Mouse (Mus musculus) neural tube, embryonic 15.5 days (tissue): Measurements from ENCODE around the gene Anp32e. TPM values are rescaled to one million over a fixed set of nuclear protein-coding genes. Genes with fewer than 3 reads are reported as not detected.
"Not testable (repeated sequence)": the region's sequence is repeated elsewhere in the genome, so short reads cannot be mapped to it uniquely, and the experiment has no call there.

Experiments used
- ATAC-seq: fragments of 200-750 bp; cut with Nextera tagmentation; 2 replicates; pipeline ENCODE4 v1.8.0; 2017; ENCODE audit warnings: mild to moderate bottlenecking, moderate TSS enrichment, moderate library complexity; ENCODE audit not compliant: low FRiP score
- H3K27ac ChIP-seq: fragments of 300-500 bp; sonication (generic); replicated peaks from 2 replicates; pipeline ENCODE4 v1.5.1; 2015; ENCODE audit warnings: mild to moderate bottlenecking, inconsistent platforms
- H3K27me3 ChIP-seq: fragments of 300-500 bp; sonication (generic); replicated peaks from 2 replicates; pipeline ENCODE4 v1.6.1; 2015; ENCODE audit warnings: inconsistent platforms
- H3K36me3 ChIP-seq: fragments of 300-500 bp; sonication (generic); 2 replicates; pipeline ENCODE4 v1.6.1; 2015; ENCODE audit warnings: inconsistent platforms
- H3K4me1 ChIP-seq: fragments of 300-500 bp; sonication (generic); 2 replicates; pipeline ENCODE4 v1.6.1; 2015; ENCODE audit warnings: inconsistent platforms
- H3K4me2 ChIP-seq: fragments of 300-500 bp; sonication (generic); 2 replicates; pipeline ENCODE4 v1.6.1; 2015; ENCODE audit warnings: inconsistent platforms, mild to moderate bottlenecking, moderate library complexity
- H3K4me3 ChIP-seq: fragments of 300-500 bp; sonication (generic); replicated peaks from 2 replicates; pipeline ENCODE4 v1.5.1; 2015; ENCODE audit warnings: mild to moderate bottlenecking, inconsistent platforms
- H3K9ac ChIP-seq: fragments of 300-500 bp; sonication (generic); replicated peaks from 2 replicates; pipeline ENCODE4 v1.6.1; 2015; ENCODE audit warnings: mild to moderate bottlenecking, inconsistent platforms
- H3K9me3 ChIP-seq: fragments of 300-500 bp; sonication (generic); replicated peaks from 2 replicates; pipeline ENCODE4 v1.6.1; 2016; ENCODE audit warnings: inconsistent platforms
- WGBS: fragments of 180-500 bp; shearing (Covaris S2); methylation state at CpG from one replicate; pipeline ENCODE4 v1.1.7; 2015; ENCODE audit warnings: mixed read lengths; 5-methylcytosine and 5-hydroxymethylcytosine counted together
- polyA plus RNA-seq: library from polyadenylated mRNA; unstranded; fragments of >200 nt; fragmentation: Nextera tagmentation; extraction: Ambion mirVana; gene quantifications from 2 replicates; pipeline ENCODE4 v1.2.1, GENCODE M21; 2015

The Anp32e gene
- polyA plus RNA-seq, 1 experiment from 2014 or later = 99.6 TPM

DNA sequence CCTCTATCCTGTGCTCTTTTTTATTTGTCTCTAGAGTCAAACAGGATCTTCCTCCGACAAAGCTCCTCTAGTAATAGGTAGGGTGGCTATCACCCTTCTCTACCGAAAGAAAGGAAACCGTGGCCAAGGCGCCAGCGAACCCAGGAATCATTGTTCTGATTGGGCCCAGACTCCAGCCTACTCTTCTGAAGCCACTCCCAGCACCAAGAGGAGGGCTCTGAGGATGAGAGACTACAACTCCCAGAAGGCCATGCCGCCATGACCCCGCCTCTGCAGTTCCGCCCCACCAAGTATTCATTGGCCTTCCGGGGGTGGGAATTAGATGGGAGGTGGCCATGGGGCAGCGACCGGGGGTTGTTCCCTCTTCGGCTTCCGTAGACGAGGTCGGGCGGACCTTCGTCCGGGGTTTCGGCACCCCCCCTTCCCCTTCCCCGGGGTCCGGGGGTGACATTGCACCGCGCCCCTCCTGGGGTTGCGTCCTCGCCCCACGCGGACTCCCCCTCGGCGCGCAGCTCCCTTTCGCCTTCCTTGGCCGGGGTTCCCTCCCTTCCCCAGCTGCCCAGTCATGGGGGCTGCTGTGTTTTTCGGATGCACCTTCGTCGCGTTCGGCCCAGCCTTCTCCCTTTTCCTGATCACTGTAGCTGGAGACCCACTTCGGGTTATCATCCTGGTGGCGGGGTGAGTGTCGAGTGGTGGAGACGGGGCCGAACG is 35.3 kb upstream of the Anp32e start, which contains the start of gene Aph1a:
Gene Aph1a (plus strand): TSS at position 364 of the 711 bp plus-strand sequence.
- under 1% methylated on average over 30 of the region's 43 CpGs for WGBS
- not testable (repeated sequence) for H3K27me3 ChIP-seq, H3K36me3 ChIP-seq, H3K9me3 ChIP-seq
- H3K4me1 ChIP-seq = peaks cover 29% of the 10 kb centered on the region
- ATAC-seq = peak; percentile 97
- peak within 1 kb of the TSS; percentile 69 for H3K4me2 ChIP-seq
- peak within 1 kb of the TSS; percentile 66 for H3K4me3 ChIP-seq
- H3K27ac ChIP-seq = peak within 1 kb of the TSS; percentile 79
- H3K9ac ChIP-seq = peak within 1 kb of the TSS; percentile 73

DNA sequence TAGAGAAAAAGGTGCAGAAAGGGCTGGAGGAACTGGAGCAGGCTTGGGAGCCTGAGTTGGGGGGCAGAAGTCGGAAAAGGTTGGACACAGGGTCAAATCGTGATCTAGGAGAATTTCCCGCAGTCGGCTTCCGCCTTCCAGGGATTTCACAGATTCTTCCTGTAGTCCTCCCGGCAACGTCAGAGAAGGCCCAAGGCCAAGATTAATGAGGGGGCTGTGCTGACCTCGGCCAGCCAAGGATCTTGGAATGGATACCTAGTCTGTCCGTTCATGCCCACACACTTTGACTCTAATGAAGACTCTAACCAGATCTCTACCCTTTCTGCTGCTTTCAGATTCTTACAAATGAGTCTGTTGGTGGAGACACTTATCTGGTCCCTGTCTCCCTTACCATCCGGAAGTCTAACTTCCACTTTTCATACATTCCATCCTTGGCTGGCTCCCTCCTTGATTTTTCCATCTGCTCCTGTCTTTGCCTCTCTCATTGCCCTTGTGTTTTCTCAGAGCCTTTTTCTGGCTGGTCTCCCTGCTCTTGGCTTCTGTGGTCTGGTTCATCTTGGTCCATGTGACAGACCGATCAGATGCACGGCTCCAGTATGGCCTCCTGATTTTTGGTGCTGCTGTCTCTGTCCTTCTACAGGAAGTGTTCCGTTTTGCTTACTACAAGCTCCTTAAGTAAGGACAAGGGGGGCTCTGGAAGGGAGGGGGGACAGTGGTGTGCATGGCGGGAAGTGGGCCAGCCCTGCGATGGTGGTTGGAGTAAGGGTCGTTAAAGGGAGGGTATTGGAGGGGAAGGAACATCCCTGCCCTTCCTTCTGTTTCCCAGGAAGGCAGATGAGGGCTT is 34.5 kb upstream of the Anp32e start:
- peak; percentile 26 for ATAC-seq
- 10% methylated on average over 16 of the region's 16 CpGs for WGBS
- peak overlapping the region; percentile 69 for H3K4me2 ChIP-seq

DNA sequence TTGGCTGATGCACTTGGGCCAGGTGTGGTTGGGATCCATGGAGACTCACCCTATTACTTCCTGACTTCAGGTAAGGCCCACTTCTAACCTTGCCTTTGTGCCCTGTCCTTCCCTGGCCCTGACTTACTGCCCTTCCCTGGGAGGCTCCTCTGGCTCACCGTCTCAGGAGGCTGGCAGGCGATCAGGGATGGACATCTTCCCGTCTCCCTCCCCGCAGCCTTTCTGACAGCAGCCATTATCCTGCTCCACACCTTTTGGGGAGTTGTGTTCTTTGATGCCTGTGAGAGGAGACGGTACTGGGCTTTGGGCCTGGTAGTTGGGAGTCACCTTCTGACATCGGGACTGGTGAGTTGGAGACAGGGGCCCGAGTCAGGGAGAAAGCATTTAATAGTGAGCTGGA is 33.5 kb upstream of the Anp32e start:
- not testable (repeated sequence) for H3K9me3 ChIP-seq, H3K27ac ChIP-seq, H3K36me3 ChIP-seq, H3K4me3 ChIP-seq, ATAC-seq, H3K27me3 ChIP-seq, H3K9ac ChIP-seq
- Histone ChIP-seq H3K4me1 (peaks cover 29% of the 10 kb centered on the region), H3K4me2 (peak overlapping the region; percentile 69)
- 87% methylated on average over 7 of the region's 7 CpGs for WGBS

More for the DNA sequence above, 34.5 kb upstream of the Anp32e start:
- peaks cover 29% of the 10 kb centered on the region for H3K4me1 ChIP-seq
- H3K9ac ChIP-seq = peak overlapping the region; percentile 73
- H3K27me3 ChIP-seq = no peaks in the 10 kb centered on the region
- peak overlapping the region; percentile 79 for H3K27ac ChIP-seq
- peak overlapping the region; percentile 66 for H3K4me3 ChIP-seq
- H3K9me3 ChIP-seq = no peaks in the 10 kb centered on the region
- H3K36me3 ChIP-seq = no peaks in the 10 kb centered on the region; the same call in 1 of the 2 replicates

DNA sequence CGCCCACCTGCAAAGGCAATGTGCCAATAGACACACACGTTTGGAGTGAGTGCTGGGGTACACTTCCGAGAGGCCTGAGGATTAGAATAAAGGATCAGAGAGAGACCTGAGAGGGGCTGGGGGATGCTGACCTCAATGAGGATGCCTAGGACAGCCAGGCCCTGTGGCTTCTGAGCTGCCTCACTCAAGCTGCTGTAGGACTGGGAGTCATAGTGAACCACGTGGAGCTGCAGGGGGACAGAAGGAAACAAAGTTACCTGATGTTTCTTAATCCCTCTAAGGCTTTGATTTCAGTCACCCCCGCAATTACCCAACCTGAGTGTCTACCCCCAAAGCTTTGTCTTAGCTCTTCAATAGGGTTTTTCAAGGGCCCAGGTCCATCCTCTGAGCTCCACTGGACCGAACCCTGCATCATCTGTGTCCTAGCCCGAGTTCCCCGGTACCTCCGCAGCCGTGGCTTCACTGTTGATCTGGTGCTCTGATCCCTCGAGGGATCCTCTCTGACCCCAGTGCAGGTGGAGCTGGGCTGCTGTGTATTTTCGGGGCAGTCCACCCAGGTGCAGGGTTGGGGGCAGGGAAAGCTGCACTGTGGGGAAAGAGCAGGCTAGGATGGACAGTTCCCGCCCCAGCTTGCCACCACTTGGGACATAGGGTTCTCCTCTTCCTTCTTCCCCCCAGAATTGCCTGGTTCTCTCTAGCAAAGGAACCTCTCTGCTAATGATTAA is 29.1 kb upstream of the Anp32e start:
- 84% methylated on average over 13 of the region's 13 CpGs for WGBS
- Histone ChIP-seq H3K9me3 (no peaks in the 10 kb centered on the region), H3K27me3 (peaks cover 8% of the 10 kb centered on the region), H3K9ac (no peak overlapping the region), H3K27ac (no peak overlapping the region), H3K4me2 (no peak overlapping the region), H3K36me3 (no peaks in the 10 kb centered on the region; the same call in 1 of the 2 replicates), H3K4me1 (peaks cover 23% of the 10 kb centered on the region), H3K4me3 (no peak overlapping the region)
- ATAC-seq = no peak

DNA sequence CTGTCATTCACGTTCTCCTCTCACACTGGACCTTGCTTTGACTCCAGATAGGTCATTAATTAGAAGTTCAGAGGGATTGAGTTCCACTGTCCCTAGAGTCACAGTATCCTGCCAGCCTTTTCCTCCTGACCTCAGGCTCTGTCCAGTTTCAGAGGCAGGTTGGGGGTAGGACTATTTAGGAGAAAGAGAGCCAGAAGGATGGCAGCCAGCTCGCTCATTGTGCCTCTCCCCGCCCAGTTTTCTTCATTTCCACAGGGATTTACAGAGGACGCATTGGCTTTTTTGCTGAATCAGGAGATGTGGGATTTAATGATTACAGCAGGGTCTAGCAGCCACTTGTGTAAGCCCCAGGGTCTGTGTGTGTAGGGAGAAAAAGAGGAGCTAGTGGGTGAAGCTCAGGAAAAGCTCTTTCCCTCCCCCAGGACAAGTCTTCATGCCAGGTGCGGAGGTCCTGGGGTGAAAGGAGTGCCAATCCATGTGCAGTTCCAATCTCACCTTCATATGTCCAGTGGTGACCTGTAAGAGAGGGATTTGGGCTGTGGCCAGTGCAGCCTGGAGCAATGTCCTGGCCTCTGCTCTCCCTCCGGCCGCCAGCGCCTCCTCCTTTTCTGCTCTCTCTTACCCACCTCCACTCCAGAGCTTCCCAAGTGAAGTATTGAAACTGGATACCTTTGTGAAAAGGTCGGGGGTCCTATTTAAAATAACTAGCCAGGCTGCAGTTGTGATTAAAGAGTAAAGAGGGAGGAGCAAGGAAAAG is 27.3 kb upstream of the Anp32e start:
- Histone ChIP-seq H3K9ac (no peak overlapping the region), H3K27ac (no peak overlapping the region), H3K4me2 (no peak overlapping the region), H3K4me1 (peaks cover 30% of the 10 kb centered on the region), H3K27me3 (peaks cover 11% of the 10 kb centered on the region), H3K9me3 (no peaks in the 10 kb centered on the region), H3K36me3 (no peaks in the 10 kb centered on the region; the same call in 1 of the 2 replicates), H3K4me3 (no peak overlapping the region)
- 69% methylated on average over 9 of the region's 9 CpGs for WGBS
- no peak for ATAC-seq

DNA sequence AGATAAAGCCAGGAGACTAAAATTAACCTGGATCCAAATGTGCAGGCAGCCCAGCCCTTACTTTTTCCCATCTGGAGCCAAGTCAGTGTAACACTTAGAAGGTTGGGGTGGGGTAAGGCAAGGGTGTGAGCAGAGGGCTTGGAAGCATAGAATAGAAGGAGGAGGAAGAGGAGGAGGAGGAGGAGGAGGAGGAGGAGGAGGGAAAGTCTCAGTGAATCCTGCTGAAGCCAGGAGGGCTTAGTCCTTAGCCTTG is 26.7 kb upstream of the Anp32e start:
- Histone ChIP-seq H3K4me3 (no peak overlapping the region), H3K9me3 (no peaks in the 10 kb centered on the region), H3K36me3 (no peaks in the 10 kb centered on the region; the same call in 1 of the 2 replicates), H3K27ac (no peak overlapping the region), H3K9ac (no peak overlapping the region), H3K4me2 (no peak overlapping the region), H3K4me1 (peaks cover 34% of the 10 kb centered on the region), H3K27me3 (peaks cover 12% of the 10 kb centered on the region)
- no peak for ATAC-seq

DNA sequence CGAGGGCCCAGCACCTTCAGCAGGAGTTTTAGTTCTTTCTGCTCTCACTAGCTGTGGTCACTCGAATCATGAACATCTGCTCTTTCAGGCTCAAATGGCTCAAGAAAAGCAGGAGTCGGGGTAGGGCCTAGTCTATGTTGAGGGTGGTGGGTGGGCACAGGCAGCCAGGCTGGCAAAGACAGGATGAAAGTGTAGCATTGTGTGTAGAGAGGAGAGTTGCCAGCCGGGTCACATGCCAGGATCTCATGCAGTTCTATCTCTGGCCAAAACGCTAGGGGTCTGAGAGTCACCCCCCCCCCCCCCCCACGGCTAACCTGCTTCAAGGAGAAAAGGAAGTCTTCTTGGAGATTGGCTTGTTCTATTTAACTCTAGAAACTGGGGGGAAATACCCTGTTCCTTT is 26.4 kb upstream of the Anp32e start:
- 27% methylated on average over 6 of the region's 6 CpGs for WGBS
- Histone ChIP-seq H3K4me3 (no peak overlapping the region), H3K4me1 (peaks cover 34% of the 10 kb centered on the region), H3K9me3 (no peaks in the 10 kb centered on the region), H3K27ac (no peak overlapping the region), H3K4me2 (no peak overlapping the region), H3K27me3 (peaks cover 15% of the 10 kb centered on the region), H3K36me3 (no peaks in the 10 kb centered on the region; the same call in 1 of the 2 replicates), H3K9ac (no peak overlapping the region)
- ATAC-seq = no peak

DNA sequence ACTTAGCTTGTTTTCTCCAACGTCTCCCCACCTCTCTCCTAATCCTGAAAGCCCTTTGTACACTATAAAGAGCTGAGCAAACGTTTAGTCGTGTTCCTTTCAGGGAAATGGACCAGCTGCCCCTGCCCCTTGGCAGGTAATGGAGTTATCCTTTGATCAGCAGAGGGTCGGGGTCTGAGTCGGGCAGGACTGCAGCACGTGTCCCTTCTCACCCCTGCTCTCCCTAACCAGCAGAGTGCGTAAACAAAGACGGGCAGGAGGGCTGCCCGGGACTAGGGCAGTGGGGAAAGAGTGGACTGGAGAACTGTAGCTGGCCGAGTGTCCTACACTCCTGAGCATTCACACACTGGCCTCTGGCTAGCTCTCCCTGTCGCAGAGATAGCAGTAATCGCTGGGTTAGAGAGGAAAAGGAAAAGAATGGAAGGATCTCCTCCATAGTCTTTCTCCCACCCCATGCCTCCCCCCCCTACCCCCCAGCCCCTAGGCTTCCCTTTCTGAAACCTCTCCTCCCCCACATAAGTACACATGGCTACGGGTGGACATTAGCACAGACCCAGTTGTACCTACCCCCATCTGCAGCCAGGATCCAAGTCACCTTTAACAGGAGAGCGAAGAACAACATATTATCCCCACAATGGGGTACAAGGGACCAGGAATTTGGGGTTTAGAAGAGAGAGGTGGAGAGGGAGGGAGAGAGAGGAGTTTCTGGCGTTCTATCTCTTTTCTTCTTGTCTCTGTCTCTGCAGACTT is 25.1 kb upstream of the Anp32e start:
- no peak overlapping the region for H3K9ac ChIP-seq
- 2% methylated on average over 15 of the region's 15 CpGs for WGBS
- peak overlapping the region; percentile 36 for H3K4me3 ChIP-seq

DNA sequence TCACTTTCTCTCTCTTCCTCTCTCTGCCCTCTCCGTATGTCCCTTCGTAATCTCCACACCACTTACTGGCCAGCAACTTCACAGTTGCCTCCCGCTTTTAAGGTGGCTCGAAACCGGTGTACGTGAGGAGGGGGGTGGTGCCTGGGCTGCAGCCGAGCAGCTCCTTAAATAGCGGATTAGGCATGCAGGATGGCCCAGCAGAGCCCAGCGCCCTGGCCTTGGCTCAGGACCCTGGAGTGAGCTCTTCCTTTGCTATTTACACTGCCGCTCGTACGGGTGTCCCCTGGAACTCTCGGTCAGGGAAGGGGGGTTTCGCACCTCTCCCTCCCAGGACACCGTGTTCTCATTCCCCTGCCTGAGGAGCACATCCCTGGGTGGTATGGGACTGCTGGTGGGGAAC is 24.5 kb upstream of the Anp32e start, which contains the start of gene Car14:
Gene Car14 (minus strand): TSS at position 124 of the 400 bp plus-strand sequence.
- 2% methylated on average over 15 of the region's 15 CpGs for WGBS
- H3K9me3 ChIP-seq = no peaks in the 10 kb centered on the region
- no peak within 1 kb of the TSS for H3K27ac ChIP-seq
- peaks cover 34% of the 10 kb centered on the region for H3K4me1 ChIP-seq
- no peaks in the 10 kb centered on the region for H3K36me3 ChIP-seq
- ATAC-seq = no peak
- H3K4me3 ChIP-seq = peak within 1 kb of the TSS; percentile 36
- H3K9ac ChIP-seq = peak within 1 kb of the TSS; percentile 26
- H3K27me3 ChIP-seq = peaks cover 18% of the 10 kb centered on the region
- peak within 1 kb of the TSS; percentile 69 for H3K4me2 ChIP-seq

More for the DNA sequence above, 25.1 kb upstream of the Anp32e start:
- Histone ChIP-seq H3K36me3 (no peaks in the 10 kb centered on the region), H3K27ac (no peak overlapping the region), H3K4me2 (peak overlapping the region; percentile 69), H3K27me3 (peaks cover 18% of the 10 kb centered on the region), H3K4me1 (peaks cover 34% of the 10 kb centered on the region), H3K9me3 (no peaks in the 10 kb centered on the region)
- ATAC-seq = no peak

DNA sequence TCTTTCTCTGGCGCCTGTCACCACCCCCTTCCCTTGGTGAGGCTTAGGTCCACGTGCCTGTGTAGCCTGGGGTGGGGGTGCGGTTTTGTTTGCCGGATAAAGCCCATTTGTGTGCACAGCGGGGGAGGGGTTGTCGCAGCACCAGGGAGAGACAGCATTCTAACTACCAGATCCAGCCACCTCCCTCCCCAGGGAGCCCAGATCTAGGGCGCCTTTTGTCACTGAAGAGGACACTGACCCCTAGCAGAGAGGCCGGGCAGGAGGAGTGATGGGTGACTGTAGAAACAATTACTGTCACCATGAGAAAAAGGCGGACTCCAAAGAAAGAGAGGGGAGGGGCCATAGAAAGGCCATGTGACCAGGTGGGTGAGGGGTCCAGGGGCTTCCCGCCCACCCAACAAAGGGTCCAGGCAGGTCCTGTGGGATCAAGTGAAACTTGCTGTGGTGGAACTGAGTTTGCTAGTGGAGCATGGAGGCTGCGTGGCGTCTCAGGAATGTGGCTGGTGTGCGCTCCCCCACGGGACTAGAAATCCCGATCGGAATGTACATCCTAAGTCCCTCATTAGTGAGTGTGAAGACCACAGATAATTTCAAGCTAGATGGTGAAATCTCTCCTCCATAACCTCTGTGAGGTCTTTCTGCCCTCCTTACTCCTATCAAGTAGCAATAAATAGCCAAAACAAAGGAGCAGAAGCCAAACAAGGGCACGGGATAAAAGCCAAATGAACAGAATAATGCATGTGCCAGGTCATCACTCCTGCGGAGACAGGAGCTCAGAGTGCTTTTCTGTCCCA is 23.7 kb upstream of the Anp32e start:
- no peaks in the 10 kb centered on the region for H3K9me3 ChIP-seq
- peaks cover 34% of the 10 kb centered on the region for H3K4me1 ChIP-seq
- H3K4me3 ChIP-seq = peak overlapping the region; percentile 36
- H3K27ac ChIP-seq = no peak overlapping the region
- ATAC-seq = peak; percentile 24; the same call in 1 of the 2 replicates
- peaks cover 18% of the 10 kb centered on the region for H3K27me3 ChIP-seq
- peak overlapping the region; percentile 26; the same call in 1 of the 2 replicates for H3K9ac ChIP-seq
- peak overlapping the region; percentile 69 for H3K4me2 ChIP-seq
- no peaks in the 10 kb centered on the region for H3K36me3 ChIP-seq
- under 1% methylated on average over 18 of the region's 18 CpGs for WGBS
